Mouse (Mus musculus) brain, embryonic 14.5 days (tissue): ENCODE results near the gene Zbtb20. TPM values are rescaled to one million over a fixed set of nuclear protein-coding genes. Genes with fewer than 3 reads are reported as not detected.

Experiments used
- DNase-seq: peaks from one replicate; pipeline ENCODE4 v3.0.0-alpha.2; 2011; ENCODE audit warnings: low read depth
- CTCF ChIP-seq: fragments of 200-500 bp; IDR thresholded peaks from 2 replicates; pipeline ENCODE4 v1.5.1; 2012; ENCODE audit warnings: inconsistent platforms, mild to moderate bottlenecking, moderate library complexity, borderline replicate concordance; ENCODE audit not compliant: insufficient read depth, insufficient read length; ENCODE audit errors: extremely low read depth
- POLR2A ChIP-seq: fragments of 200-500 bp; IDR thresholded peaks from 2 replicates; pipeline ENCODE4 v1.6.1; 2012; ENCODE audit warnings: mild to moderate bottlenecking, inconsistent platforms, borderline replicate concordance; ENCODE audit not compliant: poor library complexity, insufficient read depth, insufficient read length, severe bottlenecking; ENCODE audit errors: extremely low read depth
- polyA plus RNA-seq: library from polyadenylated mRNA; depleted of rRNA; stranded (reverse); fragments of >200 nt; gene quantifications from 2 replicates; pipeline ENCODE4 v1.2.3, GENCODE M21; 2012

The Zbtb20 gene
- polyA plus RNA-seq, 1 experiment: 18.0 TPM

GRCm38 (mm10) chr16:43592062-43592461, 716.4 kb downstream of the Zbtb20 start:
- DNase-seq: no peak
- no peak for TF ChIP-seq POLR2A
- no peak for TF ChIP-seq CTCF

- peak; percentile 54 for DNase-seq
- TF ChIP-seq POLR2A (no peak), CTCF (peak; percentile 10; the same call in 1 of the 2 replicates)
These were observed 717.1 kb downstream of the Zbtb20 start for GRCm38 (mm10) chr16:43592801-43593200.

- TF ChIP-seq CTCF (no peak), POLR2A (no peak)
- no peak for DNase-seq
These were observed 721.8 kb downstream of the Zbtb20 start for GRCm38 (mm10) chr16:43597375-43598060.

- no peak for TF ChIP-seq CTCF
- TF ChIP-seq POLR2A: no peak
- DNase-seq: no peak
These were observed 724.0 kb downstream of the Zbtb20 start for GRCm38 (mm10) chr16:43599707-43600106.

GRCm38 (mm10) chr16:43602573-43602972, 726.9 kb downstream of the Zbtb20 start:
- TF ChIP-seq POLR2A (no peak), CTCF (no peak)
- no peak for DNase-seq

- TF ChIP-seq CTCF (no peak), POLR2A (no peak)
- peak; percentile 93 for DNase-seq
These were observed 728.0 kb downstream of the Zbtb20 start for GRCm38 (mm10) chr16:43603591-43604141.

GRCm38 (mm10) chr16:43604399-43605013, 728.8 kb downstream of the Zbtb20 start:
- no peak for TF ChIP-seq CTCF
- no peak for TF ChIP-seq POLR2A
- peak; percentile 85 for DNase-seq

- TF ChIP-seq CTCF: no peak
- TF ChIP-seq POLR2A: no peak
- DNase-seq: no peak
These were observed 731.4 kb downstream of the Zbtb20 start for GRCm38 (mm10) chr16:43607086-43607485.

GRCm38 (mm10) chr16:43608066-43608465, 732.4 kb downstream of the Zbtb20 start:
- TF ChIP-seq POLR2A (no peak), CTCF (no peak)
- DNase-seq: no peak

- no peak for DNase-seq
- TF ChIP-seq POLR2A (no peak), CTCF (no peak)
These were observed 734.7 kb downstream of the Zbtb20 start for GRCm38 (mm10) chr16:43610375-43610774.

GRCm38 (mm10) chr16:43616348-43616747, 740.7 kb downstream of the Zbtb20 start:
- TF ChIP-seq CTCF (no peak), POLR2A (no peak)
- no peak for DNase-seq
